Mouse (Mus musculus): ENCODE measurements at regions not wholly inside any gene's neighbourhood (a gene's known extent, or its start where the extent isn't known, plus 50 kb on each side); places are given as distances from the start of the nearest gene placed in this dataset.
"Not testable (repeated sequence)": the region's sequence is repeated elsewhere in the genome, so short reads cannot be mapped to it uniquely, and the experiment has no call there.

DNA sequence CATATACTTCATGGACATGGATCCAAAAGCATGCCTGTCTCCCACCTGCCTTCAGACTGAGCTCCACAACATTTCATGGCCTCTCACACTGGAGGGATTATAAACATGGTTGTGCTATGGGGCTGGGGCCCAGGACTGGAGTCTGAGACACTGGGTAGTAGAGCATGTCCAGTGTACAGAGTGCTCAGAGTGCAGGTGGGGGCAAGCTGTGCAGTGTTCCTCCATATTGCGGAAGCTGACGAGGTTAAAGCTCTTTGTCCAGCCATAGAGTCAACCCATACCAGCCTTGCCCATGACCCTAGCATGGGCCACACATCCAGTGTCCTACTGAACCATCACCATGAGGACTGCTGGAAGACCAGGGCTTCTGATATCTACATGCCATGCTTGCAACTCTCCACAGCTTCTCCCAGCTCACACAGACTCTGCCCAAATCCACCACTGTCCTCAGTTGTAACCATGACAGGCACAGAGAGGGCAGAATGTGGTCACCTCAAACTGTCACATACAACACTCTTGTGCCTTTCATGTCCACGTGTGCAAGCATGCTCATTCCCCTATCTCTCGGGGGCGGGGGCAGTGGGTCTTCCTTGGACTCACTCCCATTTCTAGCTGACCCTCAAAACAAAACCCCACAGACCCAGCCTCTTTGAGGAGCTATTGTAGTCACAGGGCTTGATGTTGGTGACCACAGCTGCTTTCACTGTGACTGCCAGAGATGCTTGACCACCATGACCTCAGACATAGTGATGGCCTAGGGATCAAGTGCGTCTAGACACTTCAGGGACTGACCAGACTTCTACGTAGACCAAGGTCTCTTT is 55.9 kb downstream of the Tmem121 start:
- Histone ChIP-seq H3K4me1 (ENCODE audit: control insufficient read depth in 2 of 2, insufficient read depth in 2 of 2, low read length in 2 of 2) (no peaks in the 10 kb centered on the region), H3K4me3 (ENCODE audit: control insufficient read depth in 1 of 2, insufficient read depth in 1 of 2, low read depth in 1 of 2, low read length in 2 of 2) (no peak overlapping the region), H3K9me3 (ENCODE audit: control insufficient read depth, low read length) (no peaks in the 10 kb centered on the region), H3K27me3 (ENCODE audit: control insufficient read depth, insufficient read depth, low read length) (no peaks in the 10 kb centered on the region), H3K36me3 (ENCODE audit: control insufficient read depth, insufficient read depth, low read length) (no peaks in the 10 kb centered on the region), H3K9ac (ENCODE audit: low read length) (no peak overlapping the region), H3K4me2 (ENCODE audit: low read length) (no peak overlapping the region), H3K27ac (replicated peaks in 1 of 2; ENCODE audit: control insufficient read depth in 1 of 2, insufficient read depth in 1 of 2, low read depth in 2 of 2, low read length in 2 of 2) (no peak overlapping the region)
- ATAC-seq (ENCODE audit: insufficient number of reproducible peaks, insufficient read depth, low FRiP score, low read depth), result no peak
- WGBS, result 80% methylated on average over 7 of the region's 7 CpGs

DNA sequence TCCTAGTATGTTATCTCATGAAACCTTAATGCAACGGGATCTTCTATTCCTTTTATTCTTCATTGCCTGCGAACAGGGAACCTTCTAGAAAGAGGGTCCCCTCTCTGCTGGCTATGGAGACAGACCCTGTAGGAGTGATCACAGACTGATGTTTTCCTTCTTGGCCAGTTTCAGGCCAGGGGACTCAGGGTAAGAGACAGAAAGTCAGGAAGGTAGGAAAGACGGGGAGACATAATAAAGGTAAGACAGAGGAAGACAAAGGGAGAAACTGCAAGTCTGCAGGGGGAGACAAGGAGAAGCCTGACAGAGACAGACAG is 56.4 kb downstream of the Tmem121 start:
- no peak for ATAC-seq (ENCODE audit: insufficient number of reproducible peaks, insufficient read depth, low FRiP score, low read depth)
- H3K4me2 ChIP-seq (ENCODE audit: low read length), result no peak overlapping the region
- H3K4me1 ChIP-seq (ENCODE audit: control insufficient read depth in 2 of 2, insufficient read depth in 2 of 2, low read length in 2 of 2), result no peaks in the 10 kb centered on the region
- H3K27me3 ChIP-seq (ENCODE audit: control insufficient read depth, insufficient read depth, low read length), result no peaks in the 10 kb centered on the region
- H3K9me3 ChIP-seq (ENCODE audit: control insufficient read depth, low read length), result no peaks in the 10 kb centered on the region
- H3K9ac ChIP-seq (ENCODE audit: low read length), result no peak overlapping the region
- H3K4me3 ChIP-seq (ENCODE audit: control insufficient read depth in 1 of 2, insufficient read depth in 1 of 2, low read depth in 1 of 2, low read length in 2 of 2), result no peak overlapping the region
- no peak overlapping the region for H3K27ac ChIP-seq (replicated peaks in 1 of 2; ENCODE audit: control insufficient read depth in 1 of 2, insufficient read depth in 1 of 2, low read depth in 2 of 2, low read length in 2 of 2)
- WGBS, result 73% methylated on average over 3 of the region's 3 CpGs
- no peaks in the 10 kb centered on the region for H3K36me3 ChIP-seq (ENCODE audit: control insufficient read depth, insufficient read depth, low read length)

DNA sequence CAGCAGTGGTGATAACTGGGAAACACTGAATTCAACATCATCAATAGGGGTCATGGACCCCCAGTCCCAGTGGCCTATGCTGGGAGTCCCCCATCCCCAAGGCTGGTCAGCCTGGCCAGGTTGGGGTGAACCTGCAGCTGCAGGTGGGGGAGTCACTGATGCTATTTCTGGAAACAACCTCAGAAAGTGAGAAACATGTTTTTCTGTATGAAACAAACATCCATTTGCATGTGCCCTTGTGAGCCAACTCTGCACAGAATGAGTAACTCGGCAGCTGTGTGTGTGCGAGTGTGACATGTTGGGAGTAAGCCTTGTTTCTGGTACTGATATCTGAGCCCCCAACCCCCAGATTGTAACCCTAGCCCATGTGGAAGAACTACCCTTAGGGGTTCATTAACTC is 59.0 kb downstream of the Tmem121 start:
- Histone ChIP-seq H3K9ac (ENCODE audit: low read length) (no peak overlapping the region), H3K4me1 (ENCODE audit: control insufficient read depth in 2 of 2, insufficient read depth in 2 of 2, low read length in 2 of 2) (no peaks in the 10 kb centered on the region), H3K4me2 (ENCODE audit: low read length) (no peak overlapping the region), H3K4me3 (ENCODE audit: control insufficient read depth in 1 of 2, insufficient read depth in 1 of 2, low read depth in 1 of 2, low read length in 2 of 2) (no peak overlapping the region), H3K9me3 (ENCODE audit: control insufficient read depth, low read length) (no peaks in the 10 kb centered on the region), H3K36me3 (ENCODE audit: control insufficient read depth, insufficient read depth, low read length) (no peaks in the 10 kb centered on the region), H3K27ac (replicated peaks in 1 of 2; ENCODE audit: control insufficient read depth in 1 of 2, insufficient read depth in 1 of 2, low read depth in 2 of 2, low read length in 2 of 2) (no peak overlapping the region), H3K27me3 (ENCODE audit: control insufficient read depth, insufficient read depth, low read length) (no peaks in the 10 kb centered on the region)
- WGBS, result 79% methylated on average over 2 of the region's 2 CpGs
- ATAC-seq (ENCODE audit: insufficient number of reproducible peaks, insufficient read depth, low FRiP score, low read depth), result no peak

DNA sequence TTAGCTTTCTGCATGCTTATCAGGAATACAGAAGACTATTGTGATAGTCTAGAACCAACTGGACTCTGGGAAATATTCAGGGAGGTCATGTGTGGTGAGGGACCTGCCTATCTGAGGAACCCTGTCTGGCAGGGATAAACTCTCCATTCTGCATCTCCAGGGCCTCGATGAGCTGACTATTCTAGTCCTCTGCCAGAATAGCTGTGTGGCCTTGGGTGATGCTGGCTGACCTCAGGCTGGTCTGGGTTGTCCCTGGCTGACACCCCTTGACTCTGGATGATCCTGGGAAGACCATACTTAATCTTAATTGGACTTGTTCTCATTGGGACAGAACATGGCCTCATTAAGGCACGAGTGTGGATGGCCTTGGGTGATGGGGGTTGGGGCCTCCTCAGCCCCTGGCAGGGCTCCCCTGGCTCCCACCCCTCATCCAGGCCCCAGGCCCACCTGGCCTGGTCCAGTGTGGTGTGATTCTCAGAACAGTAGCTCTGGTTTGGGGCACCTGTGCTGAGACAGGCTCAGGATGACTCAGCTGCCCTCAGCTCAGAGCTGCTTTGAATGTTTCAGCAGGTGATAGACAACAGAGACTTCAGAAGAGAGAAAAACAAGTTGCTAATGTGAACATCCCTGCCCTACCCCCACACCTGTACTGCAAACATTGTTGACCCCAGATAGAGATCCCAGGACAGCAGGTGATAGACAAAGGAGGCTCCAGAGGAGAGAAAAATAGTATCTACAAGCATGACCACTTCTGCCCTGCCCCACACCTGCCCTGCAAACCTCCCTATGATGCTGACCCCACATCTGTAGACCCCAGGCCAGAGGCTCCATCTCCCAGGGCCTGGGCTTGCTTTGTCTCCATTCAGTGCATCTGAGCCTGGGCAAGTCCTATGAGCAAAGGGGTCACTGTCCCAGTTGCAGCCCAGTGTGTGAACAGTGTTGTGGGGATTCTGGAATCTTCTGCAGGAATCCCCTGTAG is 68.0 kb downstream of the Tmem121 start:
- not testable (repeated sequence) for H3K27me3 ChIP-seq (ENCODE audit: control insufficient read depth, insufficient read depth, low read length); H3K27ac ChIP-seq (replicated peaks in 1 of 2; ENCODE audit: control insufficient read depth in 1 of 2, insufficient read depth in 1 of 2, low read depth in 2 of 2, low read length in 2 of 2); H3K4me1 ChIP-seq (ENCODE audit: control insufficient read depth in 2 of 2, insufficient read depth in 2 of 2, low read length in 2 of 2); H3K36me3 ChIP-seq (ENCODE audit: control insufficient read depth, insufficient read depth, low read length); H3K4me3 ChIP-seq (ENCODE audit: control insufficient read depth in 1 of 2, insufficient read depth in 1 of 2, low read depth in 1 of 2, low read length in 2 of 2); ATAC-seq (ENCODE audit: insufficient number of reproducible peaks, insufficient read depth, low FRiP score, low read depth); H3K9me3 ChIP-seq (ENCODE audit: control insufficient read depth, low read length); H3K9ac ChIP-seq (ENCODE audit: low read length); H3K4me2 ChIP-seq (ENCODE audit: low read length)
- WGBS, result 69% methylated on average over 2 of the region's 2 CpGs

DNA sequence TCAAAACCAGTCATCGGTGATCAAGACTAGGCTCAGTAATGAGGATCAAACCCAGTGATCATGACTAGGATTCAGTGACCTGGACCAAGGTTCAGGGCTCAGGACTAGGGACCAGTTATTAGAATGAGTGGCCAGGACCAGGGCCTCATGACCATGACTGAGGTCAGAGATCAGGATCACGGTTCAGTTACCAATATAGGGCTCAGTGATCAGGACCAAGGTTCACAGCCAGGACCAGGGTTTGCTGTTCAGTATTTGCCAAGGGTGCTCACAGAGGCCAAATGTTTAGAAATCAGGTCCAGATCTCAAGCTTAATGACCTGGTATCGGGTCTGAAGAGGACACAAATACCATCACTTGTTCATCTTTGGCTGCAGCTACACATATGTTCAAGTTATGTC is 69.6 kb downstream of the Tmem121 start:
- H3K9me3 ChIP-seq (ENCODE audit: control insufficient read depth, low read length), result no peaks in the 10 kb centered on the region
- 77% methylated on average over 3 of the region's 3 CpGs for WGBS
- H3K9ac ChIP-seq (ENCODE audit: low read length), result no peak overlapping the region
- H3K4me1 ChIP-seq (ENCODE audit: control insufficient read depth in 2 of 2, insufficient read depth in 2 of 2, low read length in 2 of 2), result no peaks in the 10 kb centered on the region
- ATAC-seq (ENCODE audit: insufficient number of reproducible peaks, insufficient read depth, low FRiP score, low read depth), result no peak
- H3K4me2 ChIP-seq (ENCODE audit: low read length), result no peak overlapping the region
- no peak overlapping the region for H3K4me3 ChIP-seq (ENCODE audit: control insufficient read depth in 1 of 2, insufficient read depth in 1 of 2, low read depth in 1 of 2, low read length in 2 of 2)
- no peak overlapping the region for H3K27ac ChIP-seq (replicated peaks in 1 of 2; ENCODE audit: control insufficient read depth in 1 of 2, insufficient read depth in 1 of 2, low read depth in 2 of 2, low read length in 2 of 2)
- H3K36me3 ChIP-seq (ENCODE audit: control insufficient read depth, insufficient read depth, low read length), result no peaks in the 10 kb centered on the region
- H3K27me3 ChIP-seq (ENCODE audit: control insufficient read depth, insufficient read depth, low read length), result no peaks in the 10 kb centered on the region

DNA sequence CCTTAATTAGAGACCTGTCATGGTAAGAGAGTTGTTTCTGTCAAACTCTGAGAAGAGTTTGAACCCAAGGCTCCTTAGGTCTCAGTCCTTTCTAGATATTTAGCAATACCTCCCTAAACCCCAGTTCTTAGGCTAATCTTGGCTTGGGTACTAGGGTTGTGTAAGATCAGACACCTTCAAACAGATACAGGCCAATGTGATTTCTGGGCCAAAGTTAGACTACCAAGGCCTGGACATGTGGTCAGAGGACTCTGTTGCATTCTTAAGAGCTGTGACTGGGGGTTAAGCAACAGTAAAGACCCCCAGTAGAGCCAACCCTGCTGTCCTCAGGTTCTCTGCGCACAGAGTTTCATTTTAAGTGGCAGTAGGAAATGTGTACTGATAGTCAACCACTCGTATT is 70.9 kb downstream of the Tmem121 start:
- Histone ChIP-seq H3K9ac (ENCODE audit: low read length) (no peak overlapping the region), H3K4me1 (ENCODE audit: control insufficient read depth in 2 of 2, insufficient read depth in 2 of 2, low read length in 2 of 2) (no peaks in the 10 kb centered on the region), H3K27ac (replicated peaks in 1 of 2; ENCODE audit: control insufficient read depth in 1 of 2, insufficient read depth in 1 of 2, low read depth in 2 of 2, low read length in 2 of 2) (no peak overlapping the region), H3K9me3 (ENCODE audit: control insufficient read depth, low read length) (no peaks in the 10 kb centered on the region), H3K4me2 (ENCODE audit: low read length) (no peak overlapping the region), H3K4me3 (ENCODE audit: control insufficient read depth in 1 of 2, insufficient read depth in 1 of 2, low read depth in 1 of 2, low read length in 2 of 2) (no peak overlapping the region), H3K36me3 (ENCODE audit: control insufficient read depth, insufficient read depth, low read length) (no peaks in the 10 kb centered on the region), H3K27me3 (ENCODE audit: control insufficient read depth, insufficient read depth, low read length) (no peaks in the 10 kb centered on the region)
- WGBS, result 59% methylated on average over 2 of the region's 2 CpGs
- ATAC-seq (ENCODE audit: insufficient number of reproducible peaks, insufficient read depth, low FRiP score, low read depth), result no peak

DNA sequence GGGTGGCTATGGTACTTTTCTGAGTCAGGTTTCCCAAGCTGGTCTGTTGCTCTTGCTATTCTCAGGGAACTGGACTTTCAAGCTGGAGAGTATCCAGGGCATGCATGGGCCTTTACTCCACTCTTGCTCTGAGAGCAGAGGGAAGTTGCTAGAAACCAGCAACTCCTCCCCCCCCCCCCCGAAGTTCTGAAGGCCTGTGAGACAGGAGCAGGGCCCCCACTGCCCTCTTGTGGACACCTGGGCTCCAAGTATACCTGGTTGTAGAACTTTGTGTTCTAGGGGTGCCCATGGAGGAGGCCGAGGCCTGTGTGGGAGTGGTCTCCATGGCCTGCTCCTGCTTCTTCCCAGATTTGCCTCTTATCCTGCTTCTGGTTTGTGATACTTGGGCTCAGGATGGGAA is 71.5 kb downstream of the Tmem121 start:
- no peak overlapping the region for H3K9ac ChIP-seq (ENCODE audit: low read length)
- H3K36me3 ChIP-seq (ENCODE audit: control insufficient read depth, insufficient read depth, low read length), result no peaks in the 10 kb centered on the region
- ATAC-seq (ENCODE audit: insufficient number of reproducible peaks, insufficient read depth, low FRiP score, low read depth), result no peak
- no peaks in the 10 kb centered on the region for H3K4me1 ChIP-seq (ENCODE audit: control insufficient read depth in 2 of 2, insufficient read depth in 2 of 2, low read length in 2 of 2)
- H3K27ac ChIP-seq (replicated peaks in 1 of 2; ENCODE audit: control insufficient read depth in 1 of 2, insufficient read depth in 1 of 2, low read depth in 2 of 2, low read length in 2 of 2), result no peak overlapping the region
- H3K4me2 ChIP-seq (ENCODE audit: low read length), result no peak overlapping the region
- H3K27me3 ChIP-seq (ENCODE audit: control insufficient read depth, insufficient read depth, low read length), result no peaks in the 10 kb centered on the region
- no peak overlapping the region for H3K4me3 ChIP-seq (ENCODE audit: control insufficient read depth in 1 of 2, insufficient read depth in 1 of 2, low read depth in 1 of 2, low read length in 2 of 2)
- 60% methylated on average over 2 of the region's 2 CpGs for WGBS
- H3K9me3 ChIP-seq (ENCODE audit: control insufficient read depth, low read length), result no peaks in the 10 kb centered on the region

All from heart, embryonic 14.5 days (tissue).